Mouse (Mus musculus): ENCODE measurements at regions not wholly inside any gene's neighbourhood (a gene's known extent, or its start where the extent isn't known, plus 50 kb on each side); places are given as distances from the start of the nearest gene placed in this dataset.

- Histone ChIP-seq H3K9ac (replicated peaks; ENCODE audit: low read length) (no peak overlapping the region), H3K27me3 (ENCODE audit: insufficient read depth, low read length) (no peaks in the 10 kb centered on the region), H3K4me2 (replicated peaks; ENCODE audit: low read depth, low read length) (no peak overlapping the region), H3K4me1 (ENCODE audit: insufficient read depth, low read length) (no peaks in the 10 kb centered on the region), H3K36me3 (ENCODE audit: insufficient read depth, low read length) (no peaks in the 10 kb centered on the region), H3K4me3 (ENCODE audit: low read length) (no peak overlapping the region), H3K9me3 (ENCODE audit: low read length) (no peaks in the 10 kb centered on the region), H3K27ac (ENCODE audit: low read length) (no peak overlapping the region)
- no peak for ATAC-seq (ENCODE audit: low FRiP score, low TSS enrichment)
- 60% methylated on average over 1 of the region's 1 CpGs for WGBS
Measured at GRCm38 (mm10) chr10:12111720-12112119, 757.4 kb downstream of the Utrn start.

- no peak overlapping the region for H3K9ac ChIP-seq (replicated peaks; ENCODE audit: low read length)
- ATAC-seq (ENCODE audit: low FRiP score, low TSS enrichment) = no peak
- H3K4me3 ChIP-seq (ENCODE audit: low read length) = no peak overlapping the region
- no peaks in the 10 kb centered on the region for H3K27me3 ChIP-seq (ENCODE audit: insufficient read depth, low read length)
- no peak overlapping the region for H3K27ac ChIP-seq (ENCODE audit: low read length)
- H3K9me3 ChIP-seq (ENCODE audit: low read length) = no peaks in the 10 kb centered on the region
- WGBS = 84% methylated on average over 3 of the region's 3 CpGs
- no peak overlapping the region for H3K4me2 ChIP-seq (replicated peaks; ENCODE audit: low read depth, low read length)
- no peaks in the 10 kb centered on the region for H3K4me1 ChIP-seq (ENCODE audit: insufficient read depth, low read length)
- no peaks in the 10 kb centered on the region for H3K36me3 ChIP-seq (ENCODE audit: insufficient read depth, low read length)
Measured at GRCm38 (mm10) chr10:12115767-12116166, 753.4 kb downstream of the Utrn start.

GRCm38 (mm10) chr10:12116662-12117303 is 752.4 kb downstream of the Utrn start:
- Histone ChIP-seq H3K4me1 (ENCODE audit: insufficient read depth, low read length) (no peaks in the 10 kb centered on the region), H3K27ac (ENCODE audit: low read length) (no peak overlapping the region), H3K27me3 (ENCODE audit: insufficient read depth, low read length) (no peaks in the 10 kb centered on the region), H3K36me3 (ENCODE audit: insufficient read depth, low read length) (no peaks in the 10 kb centered on the region), H3K9me3 (ENCODE audit: low read length) (no peaks in the 10 kb centered on the region), H3K4me3 (ENCODE audit: low read length) (no peak overlapping the region), H3K4me2 (replicated peaks; ENCODE audit: low read depth, low read length) (no peak overlapping the region), H3K9ac (replicated peaks; ENCODE audit: low read length) (no peak overlapping the region)
- WGBS = 62% methylated on average over 6 of the region's 6 CpGs
- no peak for ATAC-seq (ENCODE audit: low FRiP score, low TSS enrichment)

- WGBS = 38% methylated on average over 2 of the region's 2 CpGs
Measured at GRCm38 (mm10) chr10:12124272-12124671, 744.9 kb downstream of the Utrn start.

GRCm38 (mm10) chr10:12129486-12129885 is 739.7 kb downstream of the Utrn start:
- no peak overlapping the region for H3K27ac ChIP-seq (ENCODE audit: low read length)
- ATAC-seq (ENCODE audit: low FRiP score, low TSS enrichment) = no peak
- no peak overlapping the region for H3K9ac ChIP-seq (replicated peaks; ENCODE audit: low read length)
- no peaks in the 10 kb centered on the region for H3K36me3 ChIP-seq (ENCODE audit: insufficient read depth, low read length)
- H3K4me1 ChIP-seq (ENCODE audit: insufficient read depth, low read length) = no peaks in the 10 kb centered on the region
- H3K4me2 ChIP-seq (replicated peaks; ENCODE audit: low read depth, low read length) = no peak overlapping the region
- no peaks in the 10 kb centered on the region for H3K9me3 ChIP-seq (ENCODE audit: low read length)
- WGBS = 59% methylated on average over 3 of the region's 3 CpGs
- no peak overlapping the region for H3K4me3 ChIP-seq (ENCODE audit: low read length)
- H3K27me3 ChIP-seq (ENCODE audit: insufficient read depth, low read length) = no peaks in the 10 kb centered on the region

More at GRCm38 (mm10) chr10:12124272-12124671, 744.9 kb downstream of the Utrn start:
- Histone ChIP-seq H3K4me1 (ENCODE audit: insufficient read depth, low read length) (no peaks in the 10 kb centered on the region), H3K27ac (ENCODE audit: low read length) (no peak overlapping the region), H3K36me3 (ENCODE audit: insufficient read depth, low read length) (no peaks in the 10 kb centered on the region), H3K9ac (replicated peaks; ENCODE audit: low read length) (no peak overlapping the region), H3K4me2 (replicated peaks; ENCODE audit: low read depth, low read length) (no peak overlapping the region), H3K9me3 (ENCODE audit: low read length) (no peaks in the 10 kb centered on the region), H3K27me3 (ENCODE audit: insufficient read depth, low read length) (no peaks in the 10 kb centered on the region), H3K4me3 (ENCODE audit: low read length) (no peak overlapping the region)
- ATAC-seq (ENCODE audit: low FRiP score, low TSS enrichment) = no peak

- H3K4me1 ChIP-seq (ENCODE audit: insufficient read depth, low read length) = no peaks in the 10 kb centered on the region
- H3K4me3 ChIP-seq (ENCODE audit: low read length) = no peak overlapping the region
- H3K36me3 ChIP-seq (ENCODE audit: insufficient read depth, low read length) = no peaks in the 10 kb centered on the region
- H3K27ac ChIP-seq (ENCODE audit: low read length) = no peak overlapping the region
- no peak overlapping the region for H3K4me2 ChIP-seq (replicated peaks; ENCODE audit: low read depth, low read length)
- 63% methylated on average over 1 of the region's 1 CpGs for WGBS
- ATAC-seq (ENCODE audit: low FRiP score, low TSS enrichment) = no peak
- no peaks in the 10 kb centered on the region for H3K9me3 ChIP-seq (ENCODE audit: low read length)
- H3K9ac ChIP-seq (replicated peaks; ENCODE audit: low read length) = no peak overlapping the region
- H3K27me3 ChIP-seq (ENCODE audit: insufficient read depth, low read length) = no peaks in the 10 kb centered on the region
Measured at GRCm38 (mm10) chr10:12144691-12145090, 724.5 kb downstream of the Utrn start.

GRCm38 (mm10) chr10:12146942-12147537 is 722.1 kb downstream of the Utrn start:
- H3K4me3 ChIP-seq (ENCODE audit: low read length) = no peak overlapping the region
- no peak overlapping the region for H3K4me2 ChIP-seq (replicated peaks; ENCODE audit: low read depth, low read length)
- no peaks in the 10 kb centered on the region for H3K36me3 ChIP-seq (ENCODE audit: insufficient read depth, low read length)
- 88% methylated on average over 9 of the region's 9 CpGs for WGBS
- ATAC-seq (ENCODE audit: low FRiP score, low TSS enrichment) = no peak
- H3K27me3 ChIP-seq (ENCODE audit: insufficient read depth, low read length) = no peaks in the 10 kb centered on the region
- no peaks in the 10 kb centered on the region for H3K4me1 ChIP-seq (ENCODE audit: insufficient read depth, low read length)
- no peak overlapping the region for H3K27ac ChIP-seq (ENCODE audit: low read length)
- no peaks in the 10 kb centered on the region for H3K9me3 ChIP-seq (ENCODE audit: low read length)
- no peak overlapping the region for H3K9ac ChIP-seq (replicated peaks; ENCODE audit: low read length)

- Histone ChIP-seq H3K9ac (replicated peaks; ENCODE audit: low read length) (no peak overlapping the region), H3K9me3 (ENCODE audit: low read length) (no peaks in the 10 kb centered on the region), H3K36me3 (ENCODE audit: insufficient read depth, low read length) (no peaks in the 10 kb centered on the region), H3K4me3 (ENCODE audit: low read length) (no peak overlapping the region), H3K27ac (ENCODE audit: low read length) (no peak overlapping the region), H3K4me1 (ENCODE audit: insufficient read depth, low read length) (no peaks in the 10 kb centered on the region), H3K4me2 (replicated peaks; ENCODE audit: low read depth, low read length) (no peak overlapping the region), H3K27me3 (ENCODE audit: insufficient read depth, low read length) (no peaks in the 10 kb centered on the region)
- ATAC-seq (ENCODE audit: low FRiP score, low TSS enrichment) = no peak
- 79% methylated on average over 3 of the region's 3 CpGs for WGBS
Measured at GRCm38 (mm10) chr10:12170243-12170642, 698.9 kb downstream of the Utrn start.

GRCm38 (mm10) chr10:12174200-12174818 is 694.9 kb downstream of the Utrn start:
- Histone ChIP-seq H3K4me3 (ENCODE audit: low read length) (no peak overlapping the region), H3K4me1 (ENCODE audit: insufficient read depth, low read length) (no peaks in the 10 kb centered on the region), H3K27me3 (ENCODE audit: insufficient read depth, low read length) (no peaks in the 10 kb centered on the region), H3K9ac (replicated peaks; ENCODE audit: low read length) (no peak overlapping the region), H3K9me3 (ENCODE audit: low read length) (no peaks in the 10 kb centered on the region), H3K4me2 (replicated peaks; ENCODE audit: low read depth, low read length) (no peak overlapping the region), H3K36me3 (ENCODE audit: insufficient read depth, low read length) (no peaks in the 10 kb centered on the region), H3K27ac (ENCODE audit: low read length) (no peak overlapping the region)
- no peak for ATAC-seq (ENCODE audit: low FRiP score, low TSS enrichment)
- WGBS = 80% methylated on average over 14 of the region's 14 CpGs

GRCm38 (mm10) chr10:12175141-12175540 is 694.0 kb downstream of the Utrn start:
- H3K4me1 ChIP-seq (ENCODE audit: insufficient read depth, low read length) = no peaks in the 10 kb centered on the region
- no peak overlapping the region for H3K4me2 ChIP-seq (replicated peaks; ENCODE audit: low read depth, low read length)
- H3K9ac ChIP-seq (replicated peaks; ENCODE audit: low read length) = no peak overlapping the region
- H3K27me3 ChIP-seq (ENCODE audit: insufficient read depth, low read length) = no peaks in the 10 kb centered on the region
- no peaks in the 10 kb centered on the region for H3K36me3 ChIP-seq (ENCODE audit: insufficient read depth, low read length)
- H3K4me3 ChIP-seq (ENCODE audit: low read length) = no peak overlapping the region
- no peaks in the 10 kb centered on the region for H3K9me3 ChIP-seq (ENCODE audit: low read length)
- no peak overlapping the region for H3K27ac ChIP-seq (ENCODE audit: low read length)
- no peak for ATAC-seq (ENCODE audit: low FRiP score, low TSS enrichment)
- WGBS = 58% methylated on average over 3 of the region's 3 CpGs

Measured in kidney, embryonic 16.5 days (tissue).